Mouse (Mus musculus): ENCODE data around the gene Shkbp1. TPM values are rescaled to one million over a fixed set of nuclear protein-coding genes. Genes with fewer than 3 reads are reported as not detected.
A peak's percentile ranks its signal among the peaks of the same experiment; 100 is the strongest.

The Shkbp1 gene
- total RNA-seq, 1 experiment = 28.8 TPM

DNA sequence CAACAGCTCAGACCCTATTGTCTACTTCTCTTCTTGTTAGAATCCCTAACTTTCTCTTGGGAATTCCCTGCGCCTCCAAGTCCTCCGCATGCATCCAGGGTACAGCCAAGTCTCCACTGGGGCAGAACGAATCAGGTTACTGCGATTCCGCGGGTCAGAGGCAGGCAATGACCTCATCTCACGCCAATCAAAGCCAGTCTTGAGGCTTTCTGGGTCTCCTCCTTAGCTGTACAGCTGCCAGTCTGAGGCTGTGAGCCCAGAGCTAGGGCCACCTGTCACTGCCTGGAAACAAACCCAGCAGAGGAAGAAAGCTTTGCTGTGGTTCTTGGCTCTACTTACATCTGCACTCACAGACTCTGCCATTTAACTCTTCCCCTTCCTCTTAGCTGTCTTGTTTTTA, 39.9 kb downstream of the Shkbp1 start:
- H3K36me3 ChIP-seq (ENCODE audit: control insufficient read depth, insufficient read depth, low read length, poor library complexity, severe bottlenecking) = peaks cover 31% of the 10 kb centered on the region
- peaks cover 2 to 6% of the 10 kb centered on the region in 2 experiments; a peak in 3 of 4 replicates for H3K4me1 ChIP-seq (ENCODE audit: control insufficient read depth in 2 of 2, insufficient read depth in 2 of 2, low read length in 2 of 2, poor library complexity in 1 of 2)
- in situ Hi-C loops (cut with MboI; ENCODE audit: low sequenced_read_pairs in 2 of 2, unreplicated experiment in 2 of 2) = no loop called here
- TF ChIP-seq HCFC1 (IDR thresholded peaks at IDR 0.05; ENCODE audit: borderline replicate concordance, insufficient read depth, low read length) (no peak), CHD2 (IDR thresholded peaks at IDR 0.05; ENCODE audit: low read depth, low read length) (no peak), ZNF384 (IDR thresholded peaks at IDR 0.05; ENCODE audit: low read depth, low read length) (no peak), ZC3H11A (IDR thresholded peaks at IDR 0.05; ENCODE audit: borderline replicate concordance, low read depth, low read length) (no peak), MAFK (IDR thresholded peaks at IDR 0.05; ENCODE audit: insufficient read depth, low read depth, low read length) (no peak)
- no peak for DNase-seq (ENCODE audit: low read depth, low spot score)
- H3K9ac ChIP-seq (ENCODE audit: insufficient read depth, low read depth, low read length, poor library complexity, severe bottlenecking) = no peak overlapping the region
- H3K4me3 ChIP-seq (ENCODE audit: insufficient read depth in 1 of 2, low read depth in 1 of 2, low read length in 2 of 2, poor library complexity in 1 of 2, severe bottlenecking in 1 of 2) = no peak overlapping the region
- H3K9me3 ChIP-seq (ENCODE audit: control insufficient read depth, insufficient read depth, low read depth, low read length) = peaks cover 1% of the 10 kb centered on the region; the same call in 1 of the 2 replicates
- H3K27ac ChIP-seq (ENCODE audit: insufficient read depth, low read depth, low read length, poor library complexity, severe bottlenecking) = no peak overlapping the region

DNA sequence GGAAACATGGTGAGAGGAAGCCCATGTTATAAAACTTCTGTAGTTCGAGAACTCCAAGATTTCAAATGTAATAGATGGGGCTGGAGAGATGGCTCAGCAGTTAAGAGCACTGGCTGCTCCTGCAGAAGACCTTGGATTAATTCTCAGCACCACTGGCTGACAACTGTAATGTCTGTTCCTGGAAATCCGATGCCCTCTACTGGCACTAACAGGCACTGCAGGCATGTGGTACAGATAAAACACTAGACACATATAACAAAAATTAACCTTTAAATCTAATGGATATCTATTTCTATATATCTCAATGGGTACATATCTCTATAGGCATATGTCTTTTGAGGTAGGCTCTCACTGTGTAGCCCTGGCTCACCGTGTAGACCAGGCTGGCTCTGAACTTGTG, 41.4 kb downstream of the Shkbp1 start:
- in situ Hi-C loops (cut with MboI; ENCODE audit: low sequenced_read_pairs in 2 of 2, unreplicated experiment in 2 of 2) = no loop called here
- Histone ChIP-seq H3K36me3 (ENCODE audit: control insufficient read depth, insufficient read depth, low read length, poor library complexity, severe bottlenecking) (peaks cover 25% of the 10 kb centered on the region), H3K4me3 (ENCODE audit: insufficient read depth in 1 of 2, low read depth in 1 of 2, low read length in 2 of 2, poor library complexity in 1 of 2, severe bottlenecking in 1 of 2) (no peak overlapping the region), H3K4me1 (ENCODE audit: control insufficient read depth in 2 of 2, insufficient read depth in 2 of 2, low read length in 2 of 2, poor library complexity in 1 of 2) (peaks cover 3 to 6% of the 10 kb centered on the region in 2 experiments; a peak in 3 of 4 replicates), H3K27ac (ENCODE audit: insufficient read depth, low read depth, low read length, poor library complexity, severe bottlenecking) (no peak overlapping the region), H3K9me3 (ENCODE audit: control insufficient read depth, insufficient read depth, low read depth, low read length) (peaks cover 1% of the 10 kb centered on the region; the same call in 1 of the 2 replicates), H3K9ac (ENCODE audit: insufficient read depth, low read depth, low read length, poor library complexity, severe bottlenecking) (no peak overlapping the region)
- no peak for TF ChIP-seq MAFK (IDR thresholded peaks at IDR 0.05; ENCODE audit: insufficient read depth, low read depth, low read length)
- no peak for DNase-seq (ENCODE audit: low read depth, low spot score)

DNA sequence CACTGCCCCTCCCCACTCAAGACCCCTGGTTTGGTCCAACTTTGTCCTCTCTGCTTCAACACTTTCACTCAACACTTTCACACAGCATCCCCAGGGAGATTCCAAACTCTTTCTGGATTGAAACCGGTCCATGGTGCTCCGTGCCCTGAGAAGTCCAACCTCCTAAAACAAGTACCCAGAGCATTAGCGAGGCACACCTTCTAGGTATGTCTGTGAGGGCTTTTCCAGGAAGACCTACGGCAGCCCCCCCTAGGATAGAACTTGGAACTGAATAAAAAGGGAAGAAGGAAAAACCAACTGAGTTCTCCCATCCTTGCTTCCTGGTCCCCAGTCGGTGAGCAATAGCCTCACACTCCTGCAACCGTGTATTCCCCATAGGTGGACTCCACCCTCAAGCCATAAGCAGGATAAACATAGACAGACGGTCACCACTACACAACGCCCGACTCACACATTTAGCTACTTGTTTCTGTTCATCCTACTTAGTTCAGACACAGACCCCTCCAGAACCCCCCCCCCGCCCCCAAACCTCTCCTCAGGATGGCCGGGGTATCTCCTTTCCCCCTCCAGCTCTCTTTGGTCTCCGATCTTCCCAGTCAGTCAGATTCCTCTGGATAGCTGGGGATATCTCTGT, 44.1 kb downstream of the Shkbp1 start:
- H3K9ac ChIP-seq (ENCODE audit: insufficient read depth, low read depth, low read length, poor library complexity, severe bottlenecking) = peak overlapping the region; percentile 78; the same call in 1 of the 2 replicates
- no peak for TF ChIP-seq ZC3H11A (IDR thresholded peaks at IDR 0.05; ENCODE audit: borderline replicate concordance, low read depth, low read length)
- no peak for TF ChIP-seq MAFK (IDR thresholded peaks at IDR 0.05; ENCODE audit: insufficient read depth, low read depth, low read length)
- no peak for TF ChIP-seq HCFC1 (IDR thresholded peaks at IDR 0.05; ENCODE audit: borderline replicate concordance, insufficient read depth, low read length)
- TF ChIP-seq CHD2 (IDR thresholded peaks at IDR 0.05; ENCODE audit: low read depth, low read length) = no peak
- TF ChIP-seq ZNF384 (IDR thresholded peaks at IDR 0.05; ENCODE audit: low read depth, low read length) = no peak
- H3K27ac ChIP-seq (ENCODE audit: insufficient read depth, low read depth, low read length, poor library complexity, severe bottlenecking) = peak overlapping the region; percentile 97
- H3K9me3 ChIP-seq (ENCODE audit: control insufficient read depth, insufficient read depth, low read depth, low read length) = peaks cover 1% of the 10 kb centered on the region; the same call in 1 of the 2 replicates
- peak overlapping the region; percentile 23 to 58 for H3K4me3 ChIP-seq (ENCODE audit: insufficient read depth in 1 of 2, low read depth in 1 of 2, low read length in 2 of 2, poor library complexity in 1 of 2, severe bottlenecking in 1 of 2)
- in situ Hi-C loops (cut with MboI; ENCODE audit: low sequenced_read_pairs in 2 of 2, unreplicated experiment in 2 of 2) = no loop called here
- H3K4me1 ChIP-seq (ENCODE audit: control insufficient read depth in 2 of 2, insufficient read depth in 2 of 2, low read length in 2 of 2, poor library complexity in 1 of 2) = peaks cover 5% of the 10 kb centered on the region in 2 experiments; a peak in 3 of 4 replicates
- no peak for DNase-seq (ENCODE audit: low read depth, low spot score)
- H3K36me3 ChIP-seq (ENCODE audit: control insufficient read depth, insufficient read depth, low read length, poor library complexity, severe bottlenecking) = peaks cover 16% of the 10 kb centered on the region

DNA sequence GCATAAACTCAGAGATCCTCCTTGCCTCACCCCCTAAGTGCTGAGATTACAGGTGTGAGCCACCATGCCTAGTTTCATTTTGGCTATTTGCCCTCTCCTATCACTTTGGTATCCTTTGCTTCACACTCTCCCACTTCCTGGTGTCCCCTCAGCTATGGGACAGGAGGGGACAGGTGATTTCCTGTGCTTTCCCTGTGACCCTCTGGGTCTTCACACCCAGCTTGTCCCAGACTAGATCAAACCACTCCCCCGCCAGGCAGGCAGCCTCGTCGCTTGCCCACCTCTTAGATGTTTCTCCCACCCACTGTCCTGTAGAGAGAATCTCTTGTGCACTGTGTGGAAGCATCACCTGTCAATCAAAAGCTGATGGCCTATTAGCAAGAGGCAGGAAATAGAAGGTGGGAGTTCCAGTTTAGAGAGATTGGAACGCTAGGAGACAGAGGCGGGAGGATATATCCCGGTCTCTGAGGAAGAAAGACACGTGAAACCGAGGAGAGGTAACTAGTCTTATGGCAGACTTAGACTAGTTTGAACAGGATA, 44.8 kb downstream of the Shkbp1 start:
- Histone ChIP-seq H3K36me3 (ENCODE audit: control insufficient read depth, insufficient read depth, low read length, poor library complexity, severe bottlenecking) (peaks cover 20% of the 10 kb centered on the region), H3K4me1 (ENCODE audit: control insufficient read depth in 2 of 2, insufficient read depth in 2 of 2, low read length in 2 of 2, poor library complexity in 1 of 2) (peaks cover 5 to 9% of the 10 kb centered on the region in 2 experiments), H3K9ac (ENCODE audit: insufficient read depth, low read depth, low read length, poor library complexity, severe bottlenecking) (peak overlapping the region; percentile 74), H3K4me3 (ENCODE audit: insufficient read depth in 1 of 2, low read depth in 1 of 2, low read length in 2 of 2, poor library complexity in 1 of 2, severe bottlenecking in 1 of 2) (peak overlapping the region; percentile 64), H3K9me3 (ENCODE audit: control insufficient read depth, insufficient read depth, low read depth, low read length) (peaks cover 1% of the 10 kb centered on the region; the same call in 1 of the 2 replicates), H3K27ac (ENCODE audit: insufficient read depth, low read depth, low read length, poor library complexity, severe bottlenecking) (peak overlapping the region; percentile 98)
- in situ Hi-C loops (cut with MboI; ENCODE audit: low sequenced_read_pairs in 2 of 2, unreplicated experiment in 2 of 2) = no loop called here
- TF ChIP-seq ZC3H11A (IDR thresholded peaks at IDR 0.05; ENCODE audit: borderline replicate concordance, low read depth, low read length) (no peak), HCFC1 (IDR thresholded peaks at IDR 0.05; ENCODE audit: borderline replicate concordance, insufficient read depth, low read length) (peak; percentile 30; the same call in 1 of the 2 replicates), CHD2 (IDR thresholded peaks at IDR 0.05; ENCODE audit: low read depth, low read length) (peak; percentile 89)
- no peak for DNase-seq (ENCODE audit: low read depth, low spot score)

Measured in ES-E14 (cell line).